Mouse (Mus musculus): ENCODE results near the gene Ptms. TPM values are rescaled to one million over a fixed set of nuclear protein-coding genes. Genes with fewer than 3 reads are reported as not detected.

Gene Ptms
- 100 to 1,000 TPM; 192 to 194 TPM for total RNA-seq (2021)

- peak; percentile 91 to 93 for DNase-seq
- intact Hi-C loops (cut with DNase I): loop anchor here (10.0 kb wide), 1 partner anchor 435 kb away; no protein-coding TSS in a partner anchor
Observed at GRCm38 (mm10) chr6:124919695-124920317, at the start of gene Ptms. Gene Ptms, minus strand, starts transcription at chr6:124920103.

GRCm38 (mm10) chr6:124967766-124968165, 47.9 kb upstream of the Ptms start:
- peak; percentile 36 to 56 for DNase-seq
- intact Hi-C loops (cut with DNase I): loop anchor here (10.0 kb wide), 1 partner anchor 113 kb away; the partner anchor contains the start of gene P3h3

- intact Hi-C loops (cut with DNase I): loop anchor here (10.0 kb wide), 1 partner anchor 112 kb away; the partner anchor contains the start of gene P3h3
- DNase-seq: peak; percentile 7 to 13
Observed at GRCm38 (mm10) chr6:124966466-124967118, 46.7 kb upstream of the Ptms start.

- DNase-seq: no peak
- intact Hi-C loops (cut with DNase I): loop anchor here (1.0 to 10.0 kb wide), 5 partner anchors 33 to 111 kb away; partner anchors contain the start of genes Ing4, P3h3 and Zfp384
Observed at GRCm38 (mm10) chr6:124965747-124966146, 45.8 kb upstream of the Ptms start.

GRCm38 (mm10) chr6:124965088-124965719, 45.3 kb upstream of the Ptms start, which contains the start of gene Cops7a:
Gene Cops7a, minus strand, starts transcription at chr6:124965538.
- intact Hi-C loops (cut with DNase I): loop anchor here (1.0 to 10.0 kb wide), 5 partner anchors 32 to 110 kb away; partner anchors contain the start of genes Ing4, P3h3 and Zfp384

GRCm38 (mm10) chr6:124964638-124965037, 44.7 kb upstream of the Ptms start:
- intact Hi-C loops (cut with DNase I): loop anchor here (1.0 to 10.0 kb wide), 5 partner anchors 32 to 110 kb away; partner anchors contain the start of genes Ing4, P3h3 and Zfp384
- DNase-seq: no peak

More at GRCm38 (mm10) chr6:124965088-124965719, 45.3 kb upstream of the Ptms start, which contains the start of gene Cops7a:
- peak; percentile 98 to 99 for DNase-seq

GRCm38 (mm10) chr6:124961021-124961420, 41.1 kb upstream of the Ptms start:
- intact Hi-C loops (cut with DNase I): loop anchor here (10.0 kb wide), 1 partner anchor 106 kb away; the partner anchor contains the start of gene P3h3

GRCm38 (mm10) chr6:124959960-124960359, 40.1 kb upstream of the Ptms start:
- intact Hi-C loops (cut with DNase I): loop anchor here (10.0 kb wide), 1 partner anchor 105 kb away; the partner anchor contains the start of gene P3h3
- no peak for DNase-seq

More at GRCm38 (mm10) chr6:124961021-124961420, 41.1 kb upstream of the Ptms start:
- no peak for DNase-seq

- intact Hi-C loops (cut with DNase I): no loop called here
- no peak for DNase-seq
Observed at GRCm38 (mm10) chr6:124958127-124958526, 38.2 kb upstream of the Ptms start.

- no peak for DNase-seq
- intact Hi-C loops (cut with DNase I): no loop called here
Observed at GRCm38 (mm10) chr6:124955212-124955611, 35.3 kb upstream of the Ptms start.

GRCm38 (mm10) chr6:124953991-124954715, 34.2 kb upstream of the Ptms start:
- intact Hi-C loops (cut with DNase I): no loop called here
- DNase-seq: no peak

- intact Hi-C loops (cut with DNase I): no loop called here
- DNase-seq: no peak
Observed at GRCm38 (mm10) chr6:124943526-124943925, 23.6 kb upstream of the Ptms start.

GRCm38 (mm10) chr6:124941679-124942078, 21.8 kb upstream of the Ptms start:
- intact Hi-C loops (cut with DNase I): no loop called here
- no peak for DNase-seq

- DNase-seq: no peak
- intact Hi-C loops (cut with DNase I): no loop called here
Observed at GRCm38 (mm10) chr6:124938554-124938953, 18.7 kb upstream of the Ptms start.

GRCm38 (mm10) chr6:124937493-124937892, 17.6 kb upstream of the Ptms start:
- intact Hi-C loops (cut with DNase I): no loop called here

GRCm38 (mm10) chr6:124936681-124937080, 16.8 kb upstream of the Ptms start:
- intact Hi-C loops (cut with DNase I): no loop called here
- no peak for DNase-seq

More at GRCm38 (mm10) chr6:124937493-124937892, 17.6 kb upstream of the Ptms start:
- no peak for DNase-seq

- no peak for DNase-seq
- intact Hi-C loops (cut with DNase I): no loop called here
Observed at GRCm38 (mm10) chr6:124934670-124935069, 14.8 kb upstream of the Ptms start.

GRCm38 (mm10) chr6:124933127-124933526, 13.2 kb upstream of the Ptms start:
- no peak for DNase-seq
- intact Hi-C loops (cut with DNase I): loop anchor here (2.0 kb wide), 2 partner anchors 32 to 76 kb away; partner anchors contain the start of genes Cops7a and Zfp384

- intact Hi-C loops (cut with DNase I): loop anchor here (2.0 kb wide), 2 partner anchors 32 to 76 kb away; partner anchors contain the start of genes Cops7a and Zfp384
Observed at GRCm38 (mm10) chr6:124932314-124932695, 12.4 kb upstream of the Ptms start.

More at GRCm38 (mm10) chr6:124932314-124932695, 12.4 kb upstream of the Ptms start:
- DNase-seq: no peak
